Mouse (Mus musculus): ENCODE measurements at regions not wholly inside any gene's neighbourhood (a gene's known extent, or its start where the extent isn't known, plus 50 kb on each side); places are given as distances from the start of the nearest gene placed in this dataset.

DNA sequence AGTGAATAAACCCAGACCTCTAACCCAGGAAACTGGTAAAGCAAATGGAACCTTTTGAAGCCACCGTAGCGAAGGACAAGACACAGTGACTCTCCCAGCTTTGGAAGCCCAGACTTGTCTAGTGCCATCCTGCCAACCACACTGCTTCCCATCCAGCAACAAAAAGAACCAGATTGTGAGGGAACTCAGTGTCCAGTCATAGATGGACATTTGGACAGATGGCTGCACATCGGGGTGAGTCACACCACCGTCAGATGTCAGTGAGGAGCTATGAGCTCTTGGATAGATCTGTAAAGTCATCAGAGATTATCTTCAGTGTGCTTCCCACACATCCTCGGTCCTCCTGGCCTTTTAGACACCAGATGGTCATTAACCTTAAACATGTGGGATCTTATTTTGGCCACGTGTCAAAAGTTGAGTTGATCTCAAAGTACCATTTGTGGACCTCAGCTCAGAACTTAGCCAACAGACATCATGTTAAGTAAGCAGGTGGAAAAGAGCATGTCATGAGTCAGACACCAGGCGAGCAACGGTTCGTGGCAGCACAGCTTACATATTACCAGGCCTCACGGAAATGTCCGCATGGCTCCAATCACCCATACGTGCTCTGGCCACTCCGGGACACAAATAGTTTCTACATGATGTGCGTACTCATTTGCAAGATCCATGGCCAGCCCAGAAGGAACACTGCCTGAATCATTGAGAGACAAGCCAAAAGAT is 102.7 kb upstream of the Gdf10 start:
- no peaks in the 10 kb centered on the region for H3K36me3 ChIP-seq (ENCODE audit: control insufficient read depth, insufficient read depth, low read length)
- no peak overlapping the region for H3K4me2 ChIP-seq
- H3K4me1 ChIP-seq (ENCODE audit: control insufficient read depth, insufficient read depth, low read length), result no peaks in the 10 kb centered on the region
- no peak overlapping the region for H3K9ac ChIP-seq (ENCODE audit: low read depth, low read length)
- peaks cover 4% of the 10 kb centered on the region; the same call in 1 of the 2 replicates for H3K27me3 ChIP-seq (ENCODE audit: control insufficient read depth, insufficient read depth, low read length)
- no peak for ATAC-seq (replicated peaks; ENCODE audit: insufficient number of reproducible peaks, low FRiP score, low TSS enrichment)
- H3K4me3 ChIP-seq (ENCODE audit: low read depth, low read length), result no peak overlapping the region
- H3K27ac ChIP-seq (ENCODE audit: low read depth, low read length), result no peak overlapping the region
- H3K9me3 ChIP-seq (replicated peaks; ENCODE audit: control insufficient read depth, low read length), result no peaks in the 10 kb centered on the region
- WGBS (ENCODE audit: insufficient replicate concordance), result 82% methylated on average over 14 of the region's 14 CpGs

DNA sequence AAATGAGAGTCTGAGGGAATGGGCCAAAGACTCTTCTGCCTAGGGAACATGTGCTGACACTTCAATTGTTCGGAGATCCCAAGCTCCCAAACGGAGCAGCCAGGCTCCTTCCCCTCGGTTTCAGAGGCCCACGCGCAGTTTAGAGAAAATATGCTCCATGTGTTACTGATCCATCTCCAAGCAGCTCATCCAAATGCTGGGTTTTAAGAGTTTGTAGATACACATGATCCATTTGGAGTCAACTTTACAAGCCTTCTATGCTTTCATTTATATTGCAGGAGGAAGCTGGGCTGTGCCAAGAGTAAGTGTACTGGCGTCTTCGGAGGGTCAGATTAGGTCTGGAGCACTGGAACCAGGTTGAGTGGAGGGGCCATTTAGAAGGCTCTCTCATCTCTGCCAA is 102.0 kb upstream of the Gdf10 start:
- Histone ChIP-seq H3K4me2 (no peak overlapping the region), H3K27ac (ENCODE audit: low read depth, low read length) (no peak overlapping the region), H3K4me3 (ENCODE audit: low read depth, low read length) (no peak overlapping the region), H3K36me3 (ENCODE audit: control insufficient read depth, insufficient read depth, low read length) (no peaks in the 10 kb centered on the region), H3K9me3 (replicated peaks; ENCODE audit: control insufficient read depth, low read length) (no peaks in the 10 kb centered on the region), H3K9ac (ENCODE audit: low read depth, low read length) (no peak overlapping the region), H3K4me1 (ENCODE audit: control insufficient read depth, insufficient read depth, low read length) (no peaks in the 10 kb centered on the region), H3K27me3 (ENCODE audit: control insufficient read depth, insufficient read depth, low read length) (peaks cover 4% of the 10 kb centered on the region; the same call in 1 of the 2 replicates)
- WGBS (ENCODE audit: insufficient replicate concordance), result 87% methylated on average over 7 of the region's 7 CpGs
- ATAC-seq (replicated peaks; ENCODE audit: insufficient number of reproducible peaks, low FRiP score, low TSS enrichment), result no peak

DNA sequence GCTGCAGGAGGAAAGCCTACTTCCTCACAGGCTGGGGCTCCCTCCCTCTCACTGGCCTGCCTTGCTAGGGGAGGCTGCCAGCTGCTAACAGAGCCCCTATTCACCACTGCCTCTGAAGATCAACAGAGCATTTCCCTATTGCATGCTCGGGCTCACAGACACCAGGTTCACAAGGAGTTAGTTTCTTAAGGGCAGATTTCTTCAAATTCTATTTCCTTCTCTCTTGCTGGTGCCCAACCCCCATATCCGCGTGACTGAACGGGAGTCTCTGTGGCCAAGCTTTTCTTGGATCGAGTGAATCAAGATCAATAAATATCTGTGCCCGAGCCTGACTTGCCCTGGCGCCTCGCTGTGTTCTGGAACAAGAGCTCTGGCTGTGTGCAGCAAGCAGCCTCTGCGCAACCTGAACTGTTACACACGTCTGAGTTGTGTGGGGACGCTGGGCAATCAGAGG is 98.9 kb upstream of the Gdf10 start:
- no peak for ATAC-seq (replicated peaks; ENCODE audit: insufficient number of reproducible peaks, low FRiP score, low TSS enrichment)
- no peak overlapping the region for H3K9ac ChIP-seq (ENCODE audit: low read depth, low read length)
- H3K9me3 ChIP-seq (replicated peaks; ENCODE audit: control insufficient read depth, low read length), result no peaks in the 10 kb centered on the region
- no peak overlapping the region for H3K27ac ChIP-seq (ENCODE audit: low read depth, low read length)
- H3K4me2 ChIP-seq, result peak overlapping the region; percentile 17; the same call in 1 of the 2 replicates
- H3K27me3 ChIP-seq (ENCODE audit: control insufficient read depth, insufficient read depth, low read length), result peaks cover 10% of the 10 kb centered on the region; the same call in 1 of the 2 replicates
- no peaks in the 10 kb centered on the region for H3K36me3 ChIP-seq (ENCODE audit: control insufficient read depth, insufficient read depth, low read length)
- 44% methylated on average over 11 of the region's 11 CpGs for WGBS (ENCODE audit: insufficient replicate concordance)
- no peaks in the 10 kb centered on the region for H3K4me1 ChIP-seq (ENCODE audit: control insufficient read depth, insufficient read depth, low read length)
- H3K4me3 ChIP-seq (ENCODE audit: low read depth, low read length), result no peak overlapping the region

DNA sequence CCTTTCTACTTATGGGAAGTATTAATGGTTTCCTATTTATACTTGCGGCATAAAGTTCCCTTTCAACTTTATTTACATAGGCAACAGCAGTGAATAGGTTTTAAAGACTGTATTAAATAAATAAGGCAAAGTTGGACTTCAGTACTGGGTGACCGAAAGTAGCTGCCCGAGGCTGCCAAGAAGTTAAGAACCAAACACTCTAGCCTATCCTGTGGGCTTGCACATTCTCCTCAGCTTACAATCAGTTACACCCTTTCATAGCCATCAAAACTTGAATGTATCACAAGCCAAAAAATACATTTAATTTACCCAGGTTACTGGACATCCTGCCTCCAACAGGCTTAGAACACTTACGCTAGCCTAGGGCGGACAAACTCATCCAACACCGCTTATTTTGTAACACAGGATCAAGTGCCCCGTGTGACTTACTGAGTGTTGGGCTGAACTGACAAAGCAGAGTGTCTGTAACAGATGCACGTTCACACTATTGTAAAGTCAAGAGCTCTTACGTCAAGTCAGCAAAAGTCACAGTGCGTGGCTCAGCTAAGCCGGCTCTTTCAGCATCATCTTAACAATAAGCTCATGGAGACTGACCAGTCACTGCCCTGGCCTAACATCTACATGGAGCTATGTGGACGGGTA is 97.3 kb upstream of the Gdf10 start:
- no peak overlapping the region for H3K4me3 ChIP-seq (ENCODE audit: low read depth, low read length)

DNA sequence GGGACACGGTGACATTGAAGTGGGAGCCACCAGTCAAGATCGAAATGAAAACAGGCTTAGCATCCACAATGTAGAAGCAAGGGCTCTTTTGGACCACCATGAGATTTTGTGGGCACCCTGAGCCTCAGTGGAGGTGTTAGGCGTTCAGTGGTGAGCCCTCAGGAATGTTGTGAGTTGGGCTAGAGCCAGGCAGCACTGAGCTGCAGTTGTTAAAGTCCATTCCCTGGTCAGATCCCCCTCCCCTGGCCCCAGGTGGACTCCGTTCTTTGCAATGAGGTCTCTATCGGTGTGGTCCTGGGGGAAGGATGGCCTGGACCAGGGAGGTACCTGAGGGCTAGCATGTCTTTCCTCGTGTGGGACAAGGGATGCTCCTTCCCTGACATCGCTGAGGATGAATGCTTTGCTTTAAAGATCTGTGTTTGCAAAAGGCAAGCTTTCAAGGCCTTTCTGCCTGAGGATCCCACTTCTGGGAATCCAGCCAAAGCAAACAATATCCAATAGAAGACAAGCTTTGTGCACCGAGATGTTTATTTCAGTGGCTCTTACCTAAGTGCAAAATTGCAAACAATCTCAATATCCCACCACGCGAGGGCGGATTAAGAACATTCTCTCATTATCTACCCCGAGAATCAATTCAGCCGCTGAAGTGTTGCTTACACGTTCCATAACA is 90.6 kb upstream of the Gdf10 start:
- H3K4me3 ChIP-seq (ENCODE audit: low read depth, low read length), result no peak overlapping the region
- no peaks in the 10 kb centered on the region for H3K36me3 ChIP-seq (ENCODE audit: control insufficient read depth, insufficient read depth, low read length)
- no peak for ATAC-seq (replicated peaks; ENCODE audit: insufficient number of reproducible peaks, low FRiP score, low TSS enrichment)
- H3K4me2 ChIP-seq, result no peak overlapping the region
- no peaks in the 10 kb centered on the region for H3K9me3 ChIP-seq (replicated peaks; ENCODE audit: control insufficient read depth, low read length)
- H3K4me1 ChIP-seq (ENCODE audit: control insufficient read depth, insufficient read depth, low read length), result peaks cover 7% of the 10 kb centered on the region; the same call in 1 of the 2 replicates
- H3K27me3 ChIP-seq (ENCODE audit: control insufficient read depth, insufficient read depth, low read length), result peaks cover 18% of the 10 kb centered on the region
- WGBS (ENCODE audit: insufficient replicate concordance), result 58% methylated on average over 14 of the region's 14 CpGs
- H3K27ac ChIP-seq (ENCODE audit: low read depth, low read length), result no peak overlapping the region
- H3K9ac ChIP-seq (ENCODE audit: low read depth, low read length), result no peak overlapping the region

More for the DNA sequence above, 97.3 kb upstream of the Gdf10 start:
- Histone ChIP-seq H3K27ac (ENCODE audit: low read depth, low read length) (no peak overlapping the region), H3K4me1 (ENCODE audit: control insufficient read depth, insufficient read depth, low read length) (no peaks in the 10 kb centered on the region), H3K9me3 (replicated peaks; ENCODE audit: control insufficient read depth, low read length) (no peaks in the 10 kb centered on the region), H3K4me2 (no peak overlapping the region), H3K36me3 (ENCODE audit: control insufficient read depth, insufficient read depth, low read length) (no peaks in the 10 kb centered on the region), H3K27me3 (ENCODE audit: control insufficient read depth, insufficient read depth, low read length) (peaks cover 14% of the 10 kb centered on the region), H3K9ac (ENCODE audit: low read depth, low read length) (no peak overlapping the region)
- ATAC-seq (replicated peaks; ENCODE audit: insufficient number of reproducible peaks, low FRiP score, low TSS enrichment), result no peak
- 68% methylated on average over 12 of the region's 12 CpGs for WGBS (ENCODE audit: insufficient replicate concordance)

DNA sequence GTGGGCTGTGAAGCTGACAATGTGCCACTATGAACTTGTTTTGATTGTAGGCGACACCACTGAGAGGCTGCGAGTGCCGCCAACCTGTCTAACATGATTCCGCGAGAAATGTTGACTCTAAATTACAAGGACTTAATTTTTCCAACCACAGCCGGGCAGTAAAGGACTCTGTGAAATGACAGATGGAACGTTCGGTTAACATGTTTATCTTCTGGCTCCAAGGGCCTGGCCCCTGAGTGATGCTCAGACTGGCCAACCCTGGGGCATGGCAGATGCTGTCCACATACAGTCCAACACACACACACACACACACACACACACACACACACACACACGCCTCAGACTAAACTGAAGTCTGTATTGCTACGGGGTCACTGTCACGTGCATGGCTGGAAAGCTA is 87.0 kb upstream of the Gdf10 start:
- 69% methylated on average over 11 of the region's 11 CpGs for WGBS (ENCODE audit: insufficient replicate concordance)
- H3K9ac ChIP-seq (ENCODE audit: low read depth, low read length), result no peak overlapping the region

DNA sequence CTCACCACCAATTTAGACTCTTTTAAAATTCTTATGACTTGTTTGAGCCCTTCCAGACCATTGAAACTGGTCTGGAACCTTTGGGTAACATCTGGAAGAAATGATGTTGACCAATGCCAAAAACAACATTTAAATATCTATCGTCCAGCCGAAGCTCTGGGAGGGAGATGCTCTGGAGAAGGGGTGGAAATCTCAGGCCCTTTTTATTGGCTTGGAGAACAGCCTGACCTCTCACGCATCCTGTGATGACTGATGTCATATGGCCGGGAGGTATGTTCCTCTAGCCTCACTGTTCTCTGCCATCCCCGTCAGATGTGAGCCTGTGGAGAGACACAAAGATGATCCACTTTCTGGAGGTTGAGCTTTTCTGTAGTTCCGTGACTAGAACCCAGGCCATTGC is 81.6 kb upstream of the Gdf10 start:
- H3K4me2 ChIP-seq, result no peak overlapping the region
- no peak overlapping the region for H3K4me3 ChIP-seq (ENCODE audit: low read depth, low read length)
- no peaks in the 10 kb centered on the region; the same call in 1 of the 2 replicates for H3K27me3 ChIP-seq (ENCODE audit: control insufficient read depth, insufficient read depth, low read length)
- no peak overlapping the region for H3K27ac ChIP-seq (ENCODE audit: low read depth, low read length)
- no peaks in the 10 kb centered on the region for H3K9me3 ChIP-seq (replicated peaks; ENCODE audit: control insufficient read depth, low read length)
- H3K4me1 ChIP-seq (ENCODE audit: control insufficient read depth, insufficient read depth, low read length), result no peaks in the 10 kb centered on the region
- H3K36me3 ChIP-seq (ENCODE audit: control insufficient read depth, insufficient read depth, low read length), result no peaks in the 10 kb centered on the region
- 75% methylated on average over 6 of the region's 6 CpGs for WGBS (ENCODE audit: insufficient replicate concordance)
- no peak for ATAC-seq (replicated peaks; ENCODE audit: insufficient number of reproducible peaks, low FRiP score, low TSS enrichment)
- H3K9ac ChIP-seq (ENCODE audit: low read depth, low read length), result no peak overlapping the region

More for the DNA sequence above, 87.0 kb upstream of the Gdf10 start:
- peaks cover 7% of the 10 kb centered on the region; the same call in 1 of the 2 replicates for H3K4me1 ChIP-seq (ENCODE audit: control insufficient read depth, insufficient read depth, low read length)
- no peak overlapping the region for H3K27ac ChIP-seq (ENCODE audit: low read depth, low read length)
- H3K4me3 ChIP-seq (ENCODE audit: low read depth, low read length), result no peak overlapping the region
- no peak for ATAC-seq (replicated peaks; ENCODE audit: insufficient number of reproducible peaks, low FRiP score, low TSS enrichment)
- no peak overlapping the region for H3K4me2 ChIP-seq
- H3K9me3 ChIP-seq (replicated peaks; ENCODE audit: control insufficient read depth, low read length), result no peaks in the 10 kb centered on the region
- H3K27me3 ChIP-seq (ENCODE audit: control insufficient read depth, insufficient read depth, low read length), result peaks cover 8% of the 10 kb centered on the region; the same call in 1 of the 2 replicates
- H3K36me3 ChIP-seq (ENCODE audit: control insufficient read depth, insufficient read depth, low read length), result no peaks in the 10 kb centered on the region

DNA sequence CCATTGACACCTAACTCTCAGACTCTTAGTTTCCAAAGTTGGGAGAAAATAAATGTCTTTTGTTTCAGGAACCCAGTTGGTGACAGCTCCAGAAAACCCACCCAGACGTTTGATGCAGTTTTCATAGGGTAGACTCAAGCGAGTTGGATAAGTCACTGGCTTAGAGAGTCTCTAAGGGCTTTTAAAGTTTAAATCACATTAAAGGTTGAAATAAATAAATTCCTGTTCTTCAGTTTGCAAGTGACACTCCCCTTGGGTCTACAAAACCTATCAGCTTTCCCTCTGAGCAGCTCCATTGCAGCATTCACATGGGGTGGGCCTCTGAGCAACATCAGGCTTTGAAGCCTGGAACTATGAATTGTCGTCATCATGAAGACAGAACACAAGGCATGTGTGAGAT is 69.9 kb upstream of the Gdf10 start:
- Histone ChIP-seq H3K36me3 (ENCODE audit: control insufficient read depth, insufficient read depth, low read length) (no peaks in the 10 kb centered on the region), H3K4me3 (ENCODE audit: low read depth, low read length) (no peak overlapping the region), H3K4me2 (no peak overlapping the region), H3K27ac (ENCODE audit: low read depth, low read length) (no peak overlapping the region), H3K9ac (ENCODE audit: low read depth, low read length) (no peak overlapping the region), H3K27me3 (ENCODE audit: control insufficient read depth, insufficient read depth, low read length) (no peaks in the 10 kb centered on the region), H3K4me1 (ENCODE audit: control insufficient read depth, insufficient read depth, low read length) (no peaks in the 10 kb centered on the region), H3K9me3 (replicated peaks; ENCODE audit: control insufficient read depth, low read length) (no peaks in the 10 kb centered on the region)
- 73% methylated on average over 3 of the region's 3 CpGs for WGBS (ENCODE audit: insufficient replicate concordance)
- no peak for ATAC-seq (replicated peaks; ENCODE audit: insufficient number of reproducible peaks, low FRiP score, low TSS enrichment)
